Mouse (Mus musculus) midbrain, embryonic 15.5 days (tissue): ENCODE measurements at regions not wholly inside any gene's neighbourhood (a gene's known extent, or its start where the extent isn't known, plus 50 kb on each side); places are given as distances from the start of the nearest gene placed in this dataset.

Experiments
- ATAC-seq: fragments of 200-750 bp; cut with Nextera tagmentation; replicated peaks from 2 replicates; pipeline ENCODE4 v1.8.0; 2017; ENCODE audit warnings: moderate TSS enrichment
- H3K27ac ChIP-seq: fragments of 300-500 bp; sonication (generic); 2 replicates; pipeline ENCODE4 v1.5.1; 2015; ENCODE audit warnings: mild to moderate bottlenecking, inconsistent platforms
- H3K27me3 ChIP-seq: fragments of 300-500 bp; sonication (generic); replicated peaks from 2 replicates; pipeline ENCODE4 v1.6.1; 2015; ENCODE audit warnings: inconsistent platforms
- H3K36me3 ChIP-seq: fragments of 300-500 bp; sonication (generic); replicated peaks from 2 replicates; pipeline ENCODE4 v1.6.1; 2015; ENCODE audit warnings: inconsistent platforms
- H3K4me1 ChIP-seq: fragments of 300-500 bp; sonication (generic); 2 replicates; pipeline ENCODE4 v1.6.1; 2015; ENCODE audit warnings: inconsistent platforms
- H3K4me2 ChIP-seq: fragments of 300-500 bp; sonication (generic); 2 replicates; pipeline ENCODE4 v1.6.1; 2015; ENCODE audit warnings: inconsistent platforms, mild to moderate bottlenecking, moderate library complexity
- H3K4me3 ChIP-seq: fragments of 300-500 bp; sonication (generic); 2 replicates; pipeline ENCODE4 v1.5.1; 2015; ENCODE audit warnings: mild to moderate bottlenecking, inconsistent platforms
- H3K9ac ChIP-seq: fragments of 300-500 bp; sonication (generic); 2 replicates; pipeline ENCODE4 v1.6.1; 2015; ENCODE audit warnings: mild to moderate bottlenecking, inconsistent platforms
- H3K9me3 ChIP-seq: fragments of 300-500 bp; sonication (generic); 2 replicates; pipeline ENCODE4 v1.6.1; 2016; ENCODE audit warnings: inconsistent platforms
- WGBS: fragments of 180-500 bp; shearing (Covaris S2); methylation state at CpG from one replicate; pipeline ENCODE4 v1.1.7; 2015; ENCODE audit warnings: mixed read lengths; 5-methylcytosine and 5-hydroxymethylcytosine counted together

- Histone ChIP-seq H3K27me3 (no peaks in the 10 kb centered on the region), H3K4me2 (no peak overlapping the region), H3K9ac (no peak overlapping the region), H3K9me3 (no peaks in the 10 kb centered on the region), H3K4me3 (no peak overlapping the region), H3K4me1 (no peaks in the 10 kb centered on the region), H3K36me3 (no peaks in the 10 kb centered on the region), H3K27ac (no peak overlapping the region)
- 68% methylated on average over 10 of the region's 10 CpGs for WGBS
- ATAC-seq, result no peak
Measured at GRCm38 (mm10) chr5:119137821-119138221, 532.6 kb upstream of the Tbx3 start.

DNA sequence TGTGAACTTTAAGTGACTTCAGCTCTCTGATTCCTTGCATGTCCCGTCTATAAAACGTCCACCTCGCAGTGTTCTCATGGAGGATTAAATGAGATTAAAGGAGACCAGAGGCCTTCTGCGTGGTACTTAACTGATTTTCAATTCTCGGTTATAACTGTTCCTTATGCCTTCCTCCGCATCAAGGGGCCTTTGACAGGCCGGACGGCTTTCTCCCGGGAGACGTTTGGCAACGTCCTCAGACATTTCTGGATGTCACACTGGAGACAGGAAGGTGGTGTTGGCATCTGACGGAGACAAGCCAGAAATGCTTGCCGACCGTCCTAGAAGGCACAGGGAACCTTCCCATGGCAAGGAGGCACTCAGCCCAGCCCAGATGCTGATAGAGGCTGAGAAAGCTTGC is 532.2 kb upstream of the Tbx3 start:
- no peak overlapping the region for H3K4me3 ChIP-seq
- H3K4me2 ChIP-seq, result no peak overlapping the region
- no peak overlapping the region for H3K9ac ChIP-seq
- H3K27me3 ChIP-seq, result no peaks in the 10 kb centered on the region
- ATAC-seq, result no peak
- WGBS, result 31% methylated on average over 14 of the region's 14 CpGs
- no peaks in the 10 kb centered on the region for H3K9me3 ChIP-seq
- H3K36me3 ChIP-seq, result no peaks in the 10 kb centered on the region
- H3K4me1 ChIP-seq, result no peaks in the 10 kb centered on the region
- no peak overlapping the region for H3K27ac ChIP-seq

- 24% methylated on average over 7 of the region's 7 CpGs for WGBS
- no peak for ATAC-seq
Measured at GRCm38 (mm10) chr5:119139336-119139735, 531.1 kb upstream of the Tbx3 start.

DNA sequence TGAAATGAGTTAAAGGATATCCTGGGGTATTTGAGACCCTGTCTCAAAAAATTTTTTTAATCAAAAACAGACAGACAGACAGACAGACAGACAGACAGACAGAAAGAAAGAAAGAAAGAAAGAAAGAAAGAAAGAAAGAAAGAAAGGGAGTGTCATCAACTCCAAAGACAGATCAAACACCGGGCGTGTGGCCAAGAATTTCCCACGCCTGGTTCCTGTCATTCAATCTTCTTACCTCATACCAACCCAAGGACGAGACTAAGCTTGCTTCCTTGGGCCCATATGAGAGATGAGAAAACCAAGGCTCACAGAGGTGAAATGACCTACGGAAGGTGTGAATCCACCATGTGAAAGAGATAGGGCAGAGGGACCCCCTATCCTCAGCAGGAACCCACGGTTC is 530.7 kb upstream of the Tbx3 start:
- H3K27ac ChIP-seq, result no peak overlapping the region
- H3K4me2 ChIP-seq, result no peak overlapping the region
- no peaks in the 10 kb centered on the region for H3K27me3 ChIP-seq
- H3K4me3 ChIP-seq, result no peak overlapping the region
- no peaks in the 10 kb centered on the region for H3K9me3 ChIP-seq
- WGBS, result 81% methylated on average over 6 of the region's 6 CpGs
- H3K9ac ChIP-seq, result no peak overlapping the region
- no peaks in the 10 kb centered on the region for H3K36me3 ChIP-seq
- no peak for ATAC-seq
- H3K4me1 ChIP-seq, result no peaks in the 10 kb centered on the region

More at GRCm38 (mm10) chr5:119139336-119139735, 531.1 kb upstream of the Tbx3 start:
- H3K9me3 ChIP-seq, result no peaks in the 10 kb centered on the region
- no peak overlapping the region for H3K27ac ChIP-seq
- no peak overlapping the region for H3K9ac ChIP-seq
- H3K4me1 ChIP-seq, result no peaks in the 10 kb centered on the region
- H3K27me3 ChIP-seq, result no peaks in the 10 kb centered on the region
- no peak overlapping the region for H3K4me2 ChIP-seq
- H3K4me3 ChIP-seq, result no peak overlapping the region
- H3K36me3 ChIP-seq, result no peaks in the 10 kb centered on the region

GRCm38 (mm10) chr5:119143411-119143810 is 527.1 kb upstream of the Tbx3 start:
- Histone ChIP-seq H3K9me3 (no peaks in the 10 kb centered on the region), H3K27ac (no peak overlapping the region), H3K4me1 (no peaks in the 10 kb centered on the region), H3K4me2 (no peak overlapping the region), H3K9ac (no peak overlapping the region), H3K36me3 (no peaks in the 10 kb centered on the region), H3K4me3 (no peak overlapping the region), H3K27me3 (no peaks in the 10 kb centered on the region)
- no peak for ATAC-seq
- 45% methylated on average over 8 of the region's 8 CpGs for WGBS

DNA sequence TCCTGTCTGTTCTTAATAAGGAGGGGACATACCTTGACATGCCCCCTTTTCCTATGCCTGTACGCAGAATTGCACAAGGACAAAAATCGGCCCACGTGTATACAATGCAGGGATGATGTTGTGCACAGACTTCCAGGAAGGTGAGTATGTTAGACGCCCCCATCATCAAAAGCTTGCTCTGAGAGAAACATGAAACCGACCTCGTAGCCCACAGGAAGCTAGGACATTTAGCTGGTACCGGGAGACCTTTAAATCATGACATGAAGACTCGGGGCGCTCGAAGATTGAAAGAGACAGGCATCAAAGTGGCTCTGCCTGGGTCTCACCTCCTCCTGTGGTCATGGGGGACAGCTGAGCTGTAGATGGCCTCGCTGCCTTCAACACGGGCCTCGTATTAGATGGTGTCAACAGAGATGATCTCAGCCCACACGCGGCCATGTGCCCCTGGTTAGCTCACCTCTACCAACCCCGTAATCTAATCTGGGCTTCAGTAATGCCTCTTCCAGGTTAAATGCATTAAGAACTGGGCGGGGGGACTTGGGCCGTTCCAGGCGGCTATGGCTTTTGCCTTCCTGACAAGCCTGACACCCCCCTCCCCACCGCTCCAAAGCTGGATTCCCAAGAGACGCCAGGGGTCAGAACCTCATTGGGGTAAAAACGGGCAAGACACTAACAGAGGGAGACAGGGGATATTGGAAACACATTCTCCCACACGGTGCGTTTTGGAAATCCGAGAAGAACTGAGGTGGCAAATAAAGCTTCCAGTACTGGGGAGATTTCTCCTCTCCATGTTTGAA is 520.9 kb upstream of the Tbx3 start:
- Histone ChIP-seq H3K9ac (no peak overlapping the region), H3K36me3 (no peaks in the 10 kb centered on the region), H3K4me2 (no peak overlapping the region), H3K27me3 (no peaks in the 10 kb centered on the region), H3K4me3 (no peak overlapping the region), H3K4me1 (no peaks in the 10 kb centered on the region), H3K27ac (no peak overlapping the region), H3K9me3 (no peaks in the 10 kb centered on the region)
- WGBS, result 89% methylated on average over 25 of the region's 25 CpGs
- ATAC-seq, result no peak

DNA sequence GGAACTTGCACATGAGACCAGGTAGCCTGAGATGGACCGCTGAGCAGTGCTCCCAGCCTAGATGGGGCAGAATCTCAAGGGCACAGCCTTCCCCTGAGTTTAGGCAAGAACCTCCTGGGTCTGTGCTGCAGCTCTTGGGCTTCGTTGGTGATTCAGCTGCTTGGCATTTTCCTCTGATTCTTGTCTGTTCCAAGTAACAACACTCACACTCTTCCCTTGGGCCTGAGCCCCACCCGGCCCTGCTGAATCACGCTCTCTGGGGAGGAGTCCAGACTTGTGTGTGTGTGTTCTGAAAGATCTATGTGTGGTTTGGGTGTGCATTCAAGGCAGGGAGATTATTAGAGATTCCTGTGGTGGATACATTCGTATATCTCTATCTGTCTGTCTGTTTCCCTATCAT is 517.4 kb upstream of the Tbx3 start:
- no peak for ATAC-seq
- Histone ChIP-seq H3K4me1 (no peaks in the 10 kb centered on the region), H3K27ac (no peak overlapping the region), H3K4me2 (no peak overlapping the region), H3K9ac (no peak overlapping the region), H3K9me3 (peaks cover 5% of the 10 kb centered on the region; the same call in 1 of the 2 replicates), H3K36me3 (no peaks in the 10 kb centered on the region), H3K4me3 (no peak overlapping the region), H3K27me3 (no peaks in the 10 kb centered on the region)
- 90% methylated on average over 5 of the region's 5 CpGs for WGBS

GRCm38 (mm10) chr5:119156638-119157037 is 513.8 kb upstream of the Tbx3 start:
- Histone ChIP-seq H3K27me3 (no peaks in the 10 kb centered on the region), H3K36me3 (no peaks in the 10 kb centered on the region), H3K4me1 (no peaks in the 10 kb centered on the region), H3K27ac (no peak overlapping the region), H3K9ac (no peak overlapping the region), H3K4me2 (no peak overlapping the region), H3K9me3 (peaks cover 5% of the 10 kb centered on the region; the same call in 1 of the 2 replicates), H3K4me3 (no peak overlapping the region)
- WGBS, result 93% methylated on average over 6 of the region's 6 CpGs
- ATAC-seq, result no peak

- Histone ChIP-seq H3K27ac (no peak overlapping the region), H3K27me3 (no peaks in the 10 kb centered on the region), H3K36me3 (no peaks in the 10 kb centered on the region), H3K4me2 (no peak overlapping the region), H3K4me1 (no peaks in the 10 kb centered on the region), H3K9ac (no peak overlapping the region), H3K9me3 (peaks cover 5% of the 10 kb centered on the region; the same call in 1 of the 2 replicates), H3K4me3 (no peak overlapping the region)
- 84% methylated on average over 4 of the region's 4 CpGs for WGBS
- no peak for ATAC-seq
Measured at GRCm38 (mm10) chr5:119158171-119158570, 512.3 kb upstream of the Tbx3 start.

- no peak overlapping the region for H3K9ac ChIP-seq
- H3K4me2 ChIP-seq, result no peak overlapping the region
- no peaks in the 10 kb centered on the region for H3K4me1 ChIP-seq
- ATAC-seq, result no peak
- H3K36me3 ChIP-seq, result no peaks in the 10 kb centered on the region
- WGBS, result 69% methylated on average over 13 of the region's 13 CpGs
- H3K27ac ChIP-seq, result no peak overlapping the region
- H3K9me3 ChIP-seq, result no peaks in the 10 kb centered on the region
- H3K4me3 ChIP-seq, result no peak overlapping the region
- H3K27me3 ChIP-seq, result no peaks in the 10 kb centered on the region
Measured at GRCm38 (mm10) chr5:119162132-119162675, 508.3 kb upstream of the Tbx3 start.

DNA sequence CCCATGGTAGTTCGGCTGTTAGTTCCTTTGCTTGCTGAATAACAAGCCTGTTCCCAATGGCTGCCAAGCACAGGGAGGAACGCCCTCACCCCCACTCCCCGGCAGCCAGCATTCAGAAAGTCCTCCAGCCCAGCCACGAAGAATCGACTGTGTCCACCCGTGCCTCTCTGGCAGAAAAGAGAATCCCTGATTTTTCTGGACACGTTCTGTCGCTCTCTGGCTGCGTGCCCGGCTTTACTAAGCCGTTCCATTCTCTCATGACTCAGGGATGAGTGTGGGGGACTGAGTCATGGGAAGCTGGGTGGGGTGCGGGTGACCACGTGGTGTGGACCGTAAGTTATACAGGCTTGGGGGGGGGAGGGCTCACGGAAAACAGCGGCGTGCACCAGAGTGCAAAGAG is 502.8 kb upstream of the Tbx3 start:
- Histone ChIP-seq H3K9ac (no peak overlapping the region), H3K27me3 (no peaks in the 10 kb centered on the region), H3K27ac (no peak overlapping the region), H3K4me2 (no peak overlapping the region), H3K4me3 (no peak overlapping the region), H3K36me3 (no peaks in the 10 kb centered on the region), H3K9me3 (no peaks in the 10 kb centered on the region), H3K4me1 (no peaks in the 10 kb centered on the region)
- ATAC-seq, result no peak
- 69% methylated on average over 17 of the region's 17 CpGs for WGBS

GRCm38 (mm10) chr5:119169274-119169673 is 501.2 kb upstream of the Tbx3 start:
- WGBS, result 88% methylated on average over 7 of the region's 7 CpGs
- ATAC-seq, result no peak

DNA sequence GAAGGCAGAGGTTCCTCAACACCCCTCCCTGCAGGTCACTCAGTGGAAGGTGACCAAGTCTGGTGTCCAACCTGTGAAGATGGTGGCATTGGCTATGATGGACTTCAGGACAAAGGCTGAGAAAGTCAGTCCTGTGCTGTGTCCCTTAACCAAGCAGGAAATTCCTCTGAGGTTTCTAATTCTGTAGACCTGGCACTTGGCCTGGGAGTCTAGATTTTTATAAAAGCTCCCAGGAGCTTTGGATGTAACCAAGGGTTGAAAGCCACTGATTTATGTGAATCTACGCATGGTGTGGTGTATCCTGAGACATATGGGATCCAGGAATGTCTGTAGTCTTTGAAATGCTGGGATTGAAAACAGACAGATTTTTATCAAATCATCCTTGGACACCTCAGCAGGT is 498.8 kb upstream of the Tbx3 start:
- Histone ChIP-seq H3K27ac (no peak overlapping the region), H3K9me3 (no peaks in the 10 kb centered on the region), H3K36me3 (no peaks in the 10 kb centered on the region), H3K4me2 (no peak overlapping the region), H3K9ac (no peak overlapping the region), H3K27me3 (no peaks in the 10 kb centered on the region), H3K4me1 (no peaks in the 10 kb centered on the region), H3K4me3 (no peak overlapping the region)
- ATAC-seq, result no peak
- 90% methylated on average over 1 of the region's 1 CpGs for WGBS

More at GRCm38 (mm10) chr5:119169274-119169673, 501.2 kb upstream of the Tbx3 start:
- no peak overlapping the region for H3K4me2 ChIP-seq
- H3K36me3 ChIP-seq, result no peaks in the 10 kb centered on the region
- no peak overlapping the region for H3K27ac ChIP-seq
- no peaks in the 10 kb centered on the region for H3K27me3 ChIP-seq
- no peaks in the 10 kb centered on the region for H3K4me1 ChIP-seq
- no peaks in the 10 kb centered on the region for H3K9me3 ChIP-seq
- no peak overlapping the region for H3K4me3 ChIP-seq
- H3K9ac ChIP-seq, result no peak overlapping the region
